Mouse (Mus musculus) spleen, adult 2 months (tissue): Measurements from ENCODE around the gene Spns2.

Source experiments
- CTCF ChIP-seq: fragments of 200-500 bp; IDR thresholded peaks from 2 replicates; pipeline ENCODE4 v1.5.1; 2011; ENCODE audit warnings: mild to moderate bottlenecking, inconsistent platforms; ENCODE audit not compliant: insufficient read depth, insufficient read length, insufficient replicate concordance; ENCODE audit errors: extremely low read depth
- POLR2A ChIP-seq: fragments of 200-500 bp; IDR thresholded peaks from 2 replicates; pipeline ENCODE4 v1.6.1; 2011; ENCODE audit warnings: low read depth, low read length, inconsistent platforms

GRCm38 (mm10) chr11:72475408-72475807 lies 14.3 kb downstream of the Spns2 start:
- TF ChIP-seq CTCF: no peak
- TF ChIP-seq POLR2A: no peak
